In genomic region chr11:107188565-107189552, GRCm38 (mm10) we compare ENCODE assay signal across 8 mouse cellular contexts. TPM values are rescaled to one million over a fixed set of nuclear protein-coding genes. Genes with fewer than 3 reads are reported as not detected.
DNase-seq lines count a peak whose midpoint lies in the region; ATAC-seq lines count a peak whose summit lies in the region.

TSS of gene Nol11 (minus strand) at chr11:107189381.

- H3K36me3 ChIP-seq in lung, embryonic 16.5 days (ENCODE audit: control insufficient read depth, insufficient read depth, low read length): peaks cover 10% of the 10 kb centered on the region

- peaks cover 4% of the 10 kb centered on the region; the same call in 1 of the 2 replicates for H3K4me1 ChIP-seq in lung, embryonic 16.5 days (replicated peaks; ENCODE audit: control insufficient read depth, insufficient read depth, low read length)

- peak within 1 kb of the TSS; percentile 82 for H3K4me2 ChIP-seq in lung, embryonic 16.5 days (ENCODE audit: low read depth, low read length)

- H3K4me3 ChIP-seq in lung, embryonic 16.5 days (ENCODE audit: low read length): peak within 1 kb of the TSS; percentile 87

- H3K27me3 ChIP-seq in lung, embryonic 16.5 days (ENCODE audit: control insufficient read depth, insufficient read depth, low read depth, low read length): no peaks in the 10 kb centered on the region

- H3K9ac ChIP-seq in lung, embryonic 16.5 days (ENCODE audit: low read length): peak within 1 kb of the TSS; percentile 89

- DNase-seq in MEL-GATA-1-ER (ENCODE audit: extremely low read depth, low read depth): peak; percentile 93
- peak; percentile 99 for DNase-seq in cerebellum, adult 8-10 months
- peak; percentile 99 for DNase-seq in forelimb bud, embryonic 11.5 days (ENCODE audit: low read depth, low spot score)
- DNase-seq in layer of hippocampus, adult 9-10 months (ENCODE audit: low spot score): peak; percentile 98
- peak; percentile 97 for DNase-seq in ovary, postnatal 10 days (ENCODE audit: low spot score)
- DNase-seq in thymus, postnatal 10 days (ENCODE audit: low spot score in 2 of 2): peak; percentile 96 to 98

- ATAC-seq in hematopoietic stem cell, adult 5-6 weeks (replicated peaks in 1 of 2; ENCODE audit: insufficient read depth in 1 of 2, low FRiP score in 2 of 2, low TSS enrichment in 1 of 2, low read depth in 1 of 2, poor library complexity in 2 of 2, severe bottlenecking in 2 of 2): peak; percentile 98 to 99
- ATAC-seq in lung, embryonic 16.5 days (ENCODE audit: low read depth): peak; percentile 98

- WGBS in lung, embryonic 16.5 days: under 1% methylated on average over 62 of the region's 62 CpGs

- no peaks in the 10 kb centered on the region for H3K9me3 ChIP-seq in lung, embryonic 16.5 days (ENCODE audit: control insufficient read depth, low read length)

- H3K27ac ChIP-seq in lung, embryonic 16.5 days (ENCODE audit: low read length): peak within 1 kb of the TSS; percentile 74

RNA-seq across cellular contexts. Expression of gene Nol11, which starts in this region (rescaled TPM):
- total RNA-seq in hematopoietic stem cell, adult 5-6 weeks (2017): 47.5 and 63.5 TPM in 2 replicates
- polyA plus RNA-seq in lung, embryonic 16.5 days (2015; fragmentation: Nextera tagmentation; extraction: Ambion mirVana): 47.1 and 49.4 TPM in 2 replicates

Comparison
In these comparisons a context has a peak if more than half of its experiments do, and no peak if none do; other contexts are left out.
1. Peak in every context shown above with its lines: DNase-seq, ATAC-seq, H3K4me3 ChIP-seq and H3K27ac ChIP-seq.